Mouse (Mus musculus): ENCODE data around the gene Cdk7. TPM values are rescaled to one million over a fixed set of nuclear protein-coding genes. Genes with fewer than 3 reads are reported as not detected.

Gene Cdk7
- polyA plus RNA-seq, 1 experiment: 102 TPM

DNA sequence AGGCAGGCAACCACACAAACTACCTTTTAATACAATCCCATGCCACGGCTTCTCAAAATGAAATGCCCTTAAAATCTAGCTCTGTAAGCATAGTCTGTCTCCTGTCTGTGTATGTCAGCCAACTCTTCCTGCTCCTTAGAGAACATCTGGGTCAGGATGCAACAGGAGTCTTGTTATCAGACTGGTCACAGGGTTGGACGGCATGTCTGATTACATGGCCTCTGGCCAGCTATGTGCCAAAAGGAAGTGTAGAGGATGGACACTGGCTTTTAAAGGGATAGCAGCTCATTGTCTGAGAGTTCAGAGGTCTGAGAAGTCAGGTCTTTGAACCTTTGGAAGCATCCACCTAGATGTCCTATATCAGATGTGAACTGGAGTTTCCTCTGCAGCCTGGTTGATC is 24.6 kb upstream of the Cdk7 start:
- no peak overlapping the region for H3K4me3 ChIP-seq (ENCODE audit: low read depth, low read length)
- H3K9me3 ChIP-seq (replicated peaks; ENCODE audit: control insufficient read depth, insufficient read depth, low read length, poor library complexity, severe bottlenecking): no peaks in the 10 kb centered on the region
- H3K9ac ChIP-seq (ENCODE audit: low read depth, poor library complexity, severe bottlenecking): no peak overlapping the region
- H3K27ac ChIP-seq (ENCODE audit: insufficient read depth, low read length): no peak overlapping the region
- H3K4me1 ChIP-seq (ENCODE audit: control insufficient read depth, insufficient read depth, low read length): no peaks in the 10 kb centered on the region
- H3K36me3 ChIP-seq (ENCODE audit: control insufficient read depth, insufficient read depth, low read length, poor library complexity, severe bottlenecking): no peaks in the 10 kb centered on the region; the same call in 1 of the 2 replicates
- H3K27me3 ChIP-seq (ENCODE audit: control insufficient read depth, insufficient read depth, low read length, poor library complexity, severe bottlenecking): no peaks in the 10 kb centered on the region
- TF ChIP-seq POLR2A (IDR thresholded peaks at IDR 0.05; ENCODE audit: insufficient read depth, low read length) (no peak), EP300 (IDR thresholded peaks at IDR 0.05; ENCODE audit: insufficient read depth, low read depth, low read length) (no peak), CTCF (IDR thresholded peaks at IDR 0.05; ENCODE audit: low read depth, low read length) (no peak)

DNA sequence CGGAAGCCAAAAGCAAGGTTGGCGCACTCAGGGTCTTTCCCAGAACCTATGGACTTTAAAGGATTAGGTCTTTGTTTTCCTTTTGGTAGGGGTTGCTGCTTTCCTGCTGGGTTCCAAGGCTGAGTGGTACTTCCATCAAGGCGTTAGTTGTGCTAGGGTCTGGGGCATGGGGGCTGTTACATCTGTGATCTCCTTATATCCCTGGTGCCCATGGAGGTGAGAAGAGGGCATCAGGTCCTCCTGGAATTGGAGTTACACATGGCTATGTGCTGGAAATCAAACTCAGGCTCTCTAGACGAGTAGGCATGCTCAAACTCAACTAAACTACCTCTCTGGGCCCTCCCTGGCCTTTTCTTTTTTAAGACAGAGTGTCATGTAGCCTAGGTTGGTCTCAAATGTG is 23.4 kb upstream of the Cdk7 start:
- Histone ChIP-seq H3K4me3 (ENCODE audit: low read depth, low read length) (no peak overlapping the region), H3K9me3 (replicated peaks; ENCODE audit: control insufficient read depth, insufficient read depth, low read length, poor library complexity, severe bottlenecking) (no peaks in the 10 kb centered on the region), H3K9ac (ENCODE audit: low read depth, poor library complexity, severe bottlenecking) (no peak overlapping the region), H3K4me1 (ENCODE audit: control insufficient read depth, insufficient read depth, low read length) (no peaks in the 10 kb centered on the region), H3K27me3 (ENCODE audit: control insufficient read depth, insufficient read depth, low read length, poor library complexity, severe bottlenecking) (no peaks in the 10 kb centered on the region), H3K36me3 (ENCODE audit: control insufficient read depth, insufficient read depth, low read length, poor library complexity, severe bottlenecking) (no peaks in the 10 kb centered on the region), H3K27ac (ENCODE audit: insufficient read depth, low read length) (no peak overlapping the region)
- TF ChIP-seq EP300 (IDR thresholded peaks at IDR 0.05; ENCODE audit: insufficient read depth, low read depth, low read length): no peak
- no peak for TF ChIP-seq POLR2A (IDR thresholded peaks at IDR 0.05; ENCODE audit: insufficient read depth, low read length)
- no peak for TF ChIP-seq CTCF (IDR thresholded peaks at IDR 0.05; ENCODE audit: low read depth, low read length)

DNA sequence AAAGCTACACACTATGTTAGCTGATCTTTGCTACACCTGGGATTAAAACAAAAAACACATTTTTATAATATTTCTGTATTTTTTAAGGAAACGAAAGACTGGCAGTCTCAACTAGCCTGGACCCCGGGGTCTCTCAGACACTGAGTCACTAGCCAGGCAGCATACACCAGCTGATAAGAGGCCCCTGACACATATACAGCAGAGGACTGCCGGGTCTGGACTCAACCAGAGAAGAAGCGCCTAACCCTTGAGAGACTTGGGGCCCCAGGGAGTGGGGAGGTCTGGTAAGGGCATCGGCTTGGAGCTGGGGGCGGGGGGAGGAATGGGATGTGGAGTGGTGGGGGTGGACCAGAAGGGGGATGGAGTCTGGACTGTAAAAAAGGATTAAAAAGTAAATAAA is 22.3 kb upstream of the Cdk7 start:
- H3K27me3 ChIP-seq (ENCODE audit: control insufficient read depth, insufficient read depth, low read length, poor library complexity, severe bottlenecking): no peaks in the 10 kb centered on the region
- no peaks in the 10 kb centered on the region for H3K9me3 ChIP-seq (replicated peaks; ENCODE audit: control insufficient read depth, insufficient read depth, low read length, poor library complexity, severe bottlenecking)
- H3K4me3 ChIP-seq (ENCODE audit: low read depth, low read length): no peak overlapping the region
- no peak for TF ChIP-seq POLR2A (IDR thresholded peaks at IDR 0.05; ENCODE audit: insufficient read depth, low read length)
- TF ChIP-seq CTCF (IDR thresholded peaks at IDR 0.05; ENCODE audit: low read depth, low read length): no peak
- TF ChIP-seq EP300 (IDR thresholded peaks at IDR 0.05; ENCODE audit: insufficient read depth, low read depth, low read length): no peak
- no peak overlapping the region for H3K9ac ChIP-seq (ENCODE audit: low read depth, poor library complexity, severe bottlenecking)
- H3K36me3 ChIP-seq (ENCODE audit: control insufficient read depth, insufficient read depth, low read length, poor library complexity, severe bottlenecking): no peaks in the 10 kb centered on the region
- H3K27ac ChIP-seq (ENCODE audit: insufficient read depth, low read length): no peak overlapping the region
- no peaks in the 10 kb centered on the region for H3K4me1 ChIP-seq (ENCODE audit: control insufficient read depth, insufficient read depth, low read length)

DNA sequence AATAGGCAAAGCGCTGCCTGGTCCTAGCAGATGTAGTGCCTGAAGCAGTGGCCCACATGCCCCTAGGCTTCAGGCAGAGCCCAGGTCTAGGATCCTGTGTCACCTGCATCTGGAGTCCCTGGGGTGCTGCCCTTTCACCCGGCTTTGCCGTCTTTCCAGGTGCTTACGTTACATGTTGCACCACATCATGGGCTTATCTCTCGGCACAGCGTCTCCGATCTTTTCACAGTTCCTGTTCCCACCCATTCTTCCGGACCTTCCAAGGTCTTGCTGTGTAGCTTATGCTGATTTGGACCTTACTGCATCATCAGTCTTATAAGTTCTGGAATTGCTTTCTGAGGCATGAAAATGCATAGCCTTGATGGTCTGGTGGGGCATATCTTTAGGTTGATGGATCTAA is 21.8 kb upstream of the Cdk7 start:
- no peaks in the 10 kb centered on the region for H3K36me3 ChIP-seq (ENCODE audit: control insufficient read depth, insufficient read depth, low read length, poor library complexity, severe bottlenecking)
- no peaks in the 10 kb centered on the region for H3K27me3 ChIP-seq (ENCODE audit: control insufficient read depth, insufficient read depth, low read length, poor library complexity, severe bottlenecking)
- TF ChIP-seq CTCF (IDR thresholded peaks at IDR 0.05; ENCODE audit: low read depth, low read length) (no peak), POLR2A (IDR thresholded peaks at IDR 0.05; ENCODE audit: insufficient read depth, low read length) (no peak), EP300 (IDR thresholded peaks at IDR 0.05; ENCODE audit: insufficient read depth, low read depth, low read length) (no peak)
- no peak overlapping the region for H3K27ac ChIP-seq (ENCODE audit: insufficient read depth, low read length)
- H3K4me1 ChIP-seq (ENCODE audit: control insufficient read depth, insufficient read depth, low read length): no peaks in the 10 kb centered on the region
- H3K4me3 ChIP-seq (ENCODE audit: low read depth, low read length): no peak overlapping the region
- H3K9me3 ChIP-seq (replicated peaks; ENCODE audit: control insufficient read depth, insufficient read depth, low read length, poor library complexity, severe bottlenecking): no peaks in the 10 kb centered on the region
- H3K9ac ChIP-seq (ENCODE audit: low read depth, poor library complexity, severe bottlenecking): no peak overlapping the region

DNA sequence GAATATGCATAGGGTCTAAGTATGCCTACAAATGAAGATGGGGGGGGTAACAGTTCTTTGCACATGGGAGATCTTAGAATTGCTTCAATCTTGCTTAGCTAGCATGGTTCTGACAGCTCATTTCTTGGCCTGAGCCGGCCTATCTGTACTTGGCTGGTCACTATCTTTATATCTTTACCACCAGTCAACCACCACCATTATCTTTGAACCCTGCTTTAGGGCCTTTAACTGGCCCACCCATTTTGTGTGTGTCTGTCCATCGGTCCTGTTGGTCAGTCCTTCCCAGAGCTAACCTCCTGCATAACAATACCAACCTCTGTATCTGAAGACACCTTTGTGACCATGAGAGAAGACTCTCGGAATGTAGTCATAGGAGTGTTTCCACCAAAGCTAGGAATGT is 20.7 kb upstream of the Cdk7 start:
- H3K9ac ChIP-seq (ENCODE audit: low read depth, poor library complexity, severe bottlenecking): no peak overlapping the region
- H3K36me3 ChIP-seq (ENCODE audit: control insufficient read depth, insufficient read depth, low read length, poor library complexity, severe bottlenecking): no peaks in the 10 kb centered on the region
- no peak for TF ChIP-seq CTCF (IDR thresholded peaks at IDR 0.05; ENCODE audit: low read depth, low read length)
- no peak for TF ChIP-seq POLR2A (IDR thresholded peaks at IDR 0.05; ENCODE audit: insufficient read depth, low read length)
- TF ChIP-seq EP300 (IDR thresholded peaks at IDR 0.05; ENCODE audit: insufficient read depth, low read depth, low read length): no peak
- H3K9me3 ChIP-seq (replicated peaks; ENCODE audit: control insufficient read depth, insufficient read depth, low read length, poor library complexity, severe bottlenecking): no peaks in the 10 kb centered on the region
- no peak overlapping the region for H3K4me3 ChIP-seq (ENCODE audit: low read depth, low read length)
- no peaks in the 10 kb centered on the region for H3K4me1 ChIP-seq (ENCODE audit: control insufficient read depth, insufficient read depth, low read length)
- H3K27ac ChIP-seq (ENCODE audit: insufficient read depth, low read length): no peak overlapping the region
- no peaks in the 10 kb centered on the region for H3K27me3 ChIP-seq (ENCODE audit: control insufficient read depth, insufficient read depth, low read length, poor library complexity, severe bottlenecking)

DNA sequence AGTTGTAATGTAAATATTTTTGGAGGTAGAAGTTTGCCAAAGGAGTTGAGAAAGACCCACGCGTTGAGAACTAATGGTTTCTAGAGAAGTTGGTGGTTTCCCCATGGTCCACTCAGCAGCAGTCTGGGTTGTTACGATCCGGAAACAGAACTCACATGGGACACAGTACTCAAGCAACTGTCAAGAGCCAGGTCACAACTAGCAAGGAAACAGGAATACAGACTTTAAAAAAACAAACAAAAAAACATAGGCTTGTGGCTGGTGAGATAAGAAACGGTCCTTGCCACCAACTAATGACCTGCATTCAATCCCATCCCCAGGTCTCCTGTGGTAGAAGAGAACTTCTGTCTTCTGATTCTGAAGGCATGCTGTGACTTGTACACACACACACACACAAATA is 20.1 kb upstream of the Cdk7 start:
- TF ChIP-seq CTCF (IDR thresholded peaks at IDR 0.05; ENCODE audit: low read depth, low read length) (no peak), POLR2A (IDR thresholded peaks at IDR 0.05; ENCODE audit: insufficient read depth, low read length) (no peak), EP300 (IDR thresholded peaks at IDR 0.05; ENCODE audit: insufficient read depth, low read depth, low read length) (no peak)
- Histone ChIP-seq H3K4me1 (ENCODE audit: control insufficient read depth, insufficient read depth, low read length) (no peaks in the 10 kb centered on the region), H3K4me3 (ENCODE audit: low read depth, low read length) (no peak overlapping the region), H3K9ac (ENCODE audit: low read depth, poor library complexity, severe bottlenecking) (no peak overlapping the region), H3K36me3 (ENCODE audit: control insufficient read depth, insufficient read depth, low read length, poor library complexity, severe bottlenecking) (no peaks in the 10 kb centered on the region), H3K9me3 (replicated peaks; ENCODE audit: control insufficient read depth, insufficient read depth, low read length, poor library complexity, severe bottlenecking) (no peaks in the 10 kb centered on the region), H3K27me3 (ENCODE audit: control insufficient read depth, insufficient read depth, low read length, poor library complexity, severe bottlenecking) (no peaks in the 10 kb centered on the region), H3K27ac (ENCODE audit: insufficient read depth, low read length) (no peak overlapping the region)

Data from ES-Bruce4 (cell line).